Mouse (Mus musculus): ENCODE data around the gene Scn4a. TPM values are rescaled to one million over a fixed set of nuclear protein-coding genes. Genes with fewer than 3 reads are reported as not detected.

Scn4a gene
- polyA plus RNA-seq, 2 experiments = 0.30 to 2.0 TPM

GRCm38 (mm10) chr11:106308162-106308561, 44.9 kb downstream of the Scn4a start:
- ATAC-seq (ENCODE audit: low FRiP score, low read depth) (no peak), DNase-seq (ENCODE audit: low spot score) (no peak)
- Histone ChIP-seq H3K4me1 (ENCODE audit: control insufficient read depth, insufficient read depth, low read length) (0 out of 2 replicates have a peak, but pooled peaks cover 2% of the 10 kb centered on the region), H3K4me2 (replicated peaks; ENCODE audit: low read depth, low read length, severe bottlenecking) (no peak overlapping the region), H3K27ac (replicated peaks; ENCODE audit: low read depth, low read length) (no peak overlapping the region), H3K4me3 (replicated peaks; ENCODE audit: low read length) (no peak overlapping the region), H3K27me3 (ENCODE audit: control insufficient read depth, insufficient read depth, low read length) (no peaks in the 10 kb centered on the region), H3K36me3 (ENCODE audit: control insufficient read depth, insufficient read depth, low read length) (no peaks in the 10 kb centered on the region), H3K9ac (ENCODE audit: low read depth, low read length, severe bottlenecking) (no peak overlapping the region), H3K9me3 (ENCODE audit: control insufficient read depth, low read length) (no peaks in the 10 kb centered on the region)
- WGBS = 90% methylated on average over 11 of the region's 11 CpGs
- TF ChIP-seq POLR2A (IDR thresholded peaks at IDR 0.05; ENCODE audit: borderline replicate concordance, extremely low read depth, insufficient read depth, insufficient read length) = no peak

GRCm38 (mm10) chr11:106307432-106307831, 45.7 kb downstream of the Scn4a start:
- Histone ChIP-seq H3K9ac (ENCODE audit: low read depth, low read length, severe bottlenecking) (no peak overlapping the region), H3K27ac (replicated peaks; ENCODE audit: low read depth, low read length) (no peak overlapping the region), H3K36me3 (ENCODE audit: control insufficient read depth, insufficient read depth, low read length) (no peaks in the 10 kb centered on the region), H3K4me2 (replicated peaks; ENCODE audit: low read depth, low read length, severe bottlenecking) (no peak overlapping the region), H3K4me3 (replicated peaks; ENCODE audit: low read length) (no peak overlapping the region), H3K9me3 (ENCODE audit: control insufficient read depth, low read length) (no peaks in the 10 kb centered on the region), H3K4me1 (ENCODE audit: control insufficient read depth, insufficient read depth, low read length) (no peaks in the 10 kb centered on the region), H3K27me3 (ENCODE audit: control insufficient read depth, insufficient read depth, low read length) (no peaks in the 10 kb centered on the region)
- WGBS = 60% methylated on average over 5 of the region's 5 CpGs
- TF ChIP-seq POLR2A (IDR thresholded peaks at IDR 0.05; ENCODE audit: borderline replicate concordance, extremely low read depth, insufficient read depth, insufficient read length) = no peak
- ATAC-seq (ENCODE audit: low FRiP score, low read depth) (no peak), DNase-seq (ENCODE audit: low spot score) (no peak)

GRCm38 (mm10) chr11:106306758-106307157, 46.3 kb downstream of the Scn4a start:
- Histone ChIP-seq H3K9me3 (ENCODE audit: control insufficient read depth, low read length) (no peaks in the 10 kb centered on the region), H3K9ac (ENCODE audit: low read depth, low read length, severe bottlenecking) (no peak overlapping the region), H3K4me1 (ENCODE audit: control insufficient read depth, insufficient read depth, low read length) (no peaks in the 10 kb centered on the region), H3K4me3 (replicated peaks; ENCODE audit: low read length) (no peak overlapping the region), H3K27me3 (ENCODE audit: control insufficient read depth, insufficient read depth, low read length) (no peaks in the 10 kb centered on the region), H3K27ac (replicated peaks; ENCODE audit: low read depth, low read length) (no peak overlapping the region), H3K36me3 (ENCODE audit: control insufficient read depth, insufficient read depth, low read length) (no peaks in the 10 kb centered on the region), H3K4me2 (replicated peaks; ENCODE audit: low read depth, low read length, severe bottlenecking) (no peak overlapping the region)
- DNase-seq (ENCODE audit: low spot score) = no peak
- 82% methylated on average over 9 of the region's 9 CpGs for WGBS
- ATAC-seq (ENCODE audit: low FRiP score, low read depth) = no peak
- TF ChIP-seq POLR2A (IDR thresholded peaks at IDR 0.05; ENCODE audit: borderline replicate concordance, extremely low read depth, insufficient read depth, insufficient read length) = no peak

GRCm38 (mm10) chr11:106306065-106306385, 47.1 kb downstream of the Scn4a start:
- ATAC-seq (ENCODE audit: low FRiP score, low read depth) = no peak
- H3K27me3 ChIP-seq (ENCODE audit: control insufficient read depth, insufficient read depth, low read length) = no peaks in the 10 kb centered on the region

GRCm38 (mm10) chr11:106305348-106306064, 47.6 kb downstream of the Scn4a start:
- WGBS = 74% methylated on average over 10 of the region's 10 CpGs
- no peak for DNase-seq (ENCODE audit: low spot score)
- Histone ChIP-seq H3K27ac (replicated peaks; ENCODE audit: low read depth, low read length) (no peak overlapping the region), H3K27me3 (ENCODE audit: control insufficient read depth, insufficient read depth, low read length) (no peaks in the 10 kb centered on the region), H3K4me2 (replicated peaks; ENCODE audit: low read depth, low read length, severe bottlenecking) (no peak overlapping the region), H3K36me3 (ENCODE audit: control insufficient read depth, insufficient read depth, low read length) (no peaks in the 10 kb centered on the region), H3K9ac (ENCODE audit: low read depth, low read length, severe bottlenecking) (no peak overlapping the region), H3K9me3 (ENCODE audit: control insufficient read depth, low read length) (no peaks in the 10 kb centered on the region), H3K4me1 (ENCODE audit: control insufficient read depth, insufficient read depth, low read length) (no peaks in the 10 kb centered on the region), H3K4me3 (replicated peaks; ENCODE audit: low read length) (no peak overlapping the region)
- no peak for ATAC-seq (ENCODE audit: low FRiP score, low read depth)
- no peak for TF ChIP-seq POLR2A (IDR thresholded peaks at IDR 0.05; ENCODE audit: borderline replicate concordance, extremely low read depth, insufficient read depth, insufficient read length)

More at GRCm38 (mm10) chr11:106306065-106306385, 47.1 kb downstream of the Scn4a start:
- no peak for TF ChIP-seq POLR2A (IDR thresholded peaks at IDR 0.05; ENCODE audit: borderline replicate concordance, extremely low read depth, insufficient read depth, insufficient read length)
- DNase-seq (ENCODE audit: low spot score) = no peak
- H3K4me1 ChIP-seq (ENCODE audit: control insufficient read depth, insufficient read depth, low read length) = no peaks in the 10 kb centered on the region
- H3K4me3 ChIP-seq (replicated peaks; ENCODE audit: low read length) = no peak overlapping the region
- no peak overlapping the region for H3K4me2 ChIP-seq (replicated peaks; ENCODE audit: low read depth, low read length, severe bottlenecking)
- no peak overlapping the region for H3K27ac ChIP-seq (replicated peaks; ENCODE audit: low read depth, low read length)
- 86% methylated on average over 3 of the region's 3 CpGs for WGBS
- H3K36me3 ChIP-seq (ENCODE audit: control insufficient read depth, insufficient read depth, low read length) = no peaks in the 10 kb centered on the region
- no peak overlapping the region for H3K9ac ChIP-seq (ENCODE audit: low read depth, low read length, severe bottlenecking)
- no peaks in the 10 kb centered on the region for H3K9me3 ChIP-seq (ENCODE audit: control insufficient read depth, low read length)
